Mouse (Mus musculus): ENCODE data around the gene Ly6g5c.

GRCm38 (mm10) chr17:35135591-35136320 lies 27.7 kb downstream of the Ly6g5c start:
- TF ChIP-seq CTCF (conservative IDR thresholded peaks at IDR 0.05; ENCODE audit: insufficient read depth, insufficient read length, low read depth, low read length) (no peak), POLR2A (IDR thresholded peaks at IDR 0.05; ENCODE audit: low read depth, low read length) (no peak)

Measured in kidney, adult 2 months (tissue).